Mouse (Mus musculus): ENCODE data around the gene Ism2. TPM values are rescaled to one million over a fixed set of nuclear protein-coding genes. Genes with fewer than 3 reads are reported as not detected.
"Not testable (repeated sequence)": the region's sequence is repeated elsewhere in the genome, so short reads cannot be mapped to it uniquely, and the experiment has no call there.

The Ism2 gene
- not detected in 2 replicates for total RNA-seq (2015; ENCODE audit: low replicate concordance)
- not detected in 2 replicates for total RNA-seq (2017; ENCODE audit: low replicate concordance)

- ATAC-seq (replicated peaks; ENCODE audit: low FRiP score, poor library complexity, severe bottlenecking): no peak
These were observed at the start of gene Ism2 for GRCm38 (mm10) chr12:87299657-87300440. Gene Ism2, minus strand, starts transcription at chr12:87299705.

GRCm38 (mm10) chr12:87348029-87348428 lies 48.5 kb upstream of the Ism2 start:
- no peak for ATAC-seq (replicated peaks; ENCODE audit: low FRiP score, poor library complexity, severe bottlenecking)

GRCm38 (mm10) chr12:87347511-87347910 lies 48.0 kb upstream of the Ism2 start:
- ATAC-seq (replicated peaks; ENCODE audit: low FRiP score, poor library complexity, severe bottlenecking): no peak

GRCm38 (mm10) chr12:87343084-87343605 lies 43.6 kb upstream of the Ism2 start:
- no peak for ATAC-seq (replicated peaks; ENCODE audit: low FRiP score, poor library complexity, severe bottlenecking)

DNA sequence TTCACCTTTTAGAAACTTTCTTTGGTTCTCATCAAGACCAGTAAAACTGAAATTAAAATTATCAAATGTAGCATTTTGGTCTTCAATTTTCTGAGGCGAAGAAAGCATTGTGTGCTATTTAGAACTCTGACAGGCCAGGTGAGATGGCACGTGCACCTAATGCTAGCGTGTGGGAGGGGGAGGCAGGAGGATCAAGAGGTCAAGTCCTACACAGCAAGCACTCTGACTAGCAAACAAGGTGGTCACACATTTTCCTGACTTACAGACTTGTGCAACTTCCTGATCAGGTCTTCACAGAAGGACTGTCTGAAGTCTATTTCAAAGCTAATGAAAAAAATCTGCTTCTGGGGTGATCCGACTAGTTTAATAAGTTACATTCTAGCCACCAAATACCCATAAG lies 38.6 kb upstream of the Ism2 start:
- ATAC-seq (replicated peaks; ENCODE audit: low FRiP score, poor library complexity, severe bottlenecking): no peak

- ATAC-seq (replicated peaks; ENCODE audit: low FRiP score, poor library complexity, severe bottlenecking): no peak
These were observed 35.4 kb upstream of the Ism2 start for GRCm38 (mm10) chr12:87334886-87335285.

DNA sequence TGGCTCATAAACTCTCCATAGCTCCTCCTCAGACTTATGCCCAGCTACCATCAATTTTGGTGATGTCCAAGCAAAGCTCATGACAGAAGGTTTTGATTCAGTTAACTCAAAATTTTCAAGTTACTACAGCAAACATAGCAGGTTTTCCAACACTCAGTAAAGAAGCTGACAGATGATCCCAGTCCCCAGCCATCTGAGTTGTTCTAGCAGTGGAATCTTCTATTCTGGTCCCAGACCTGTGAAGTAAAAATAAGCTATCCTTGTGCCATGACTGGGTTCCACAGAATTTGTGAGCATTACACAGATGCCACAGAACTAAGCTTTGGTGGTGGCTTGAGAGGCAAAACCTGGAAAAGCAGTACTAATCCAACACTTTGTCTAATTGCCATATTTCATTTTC lies 34.3 kb upstream of the Ism2 start:
- no peak for ATAC-seq (replicated peaks; ENCODE audit: low FRiP score, poor library complexity, severe bottlenecking)

GRCm38 (mm10) chr12:87332511-87332910 lies 33.0 kb upstream of the Ism2 start:
- ATAC-seq (replicated peaks; ENCODE audit: low FRiP score, poor library complexity, severe bottlenecking): no peak

- ATAC-seq (replicated peaks; ENCODE audit: low FRiP score, poor library complexity, severe bottlenecking): no peak
These were observed 32.4 kb upstream of the Ism2 start for GRCm38 (mm10) chr12:87331908-87332307.

GRCm38 (mm10) chr12:87331053-87331456 lies 31.6 kb upstream of the Ism2 start:
- ATAC-seq (replicated peaks; ENCODE audit: low FRiP score, poor library complexity, severe bottlenecking): no peak

DNA sequence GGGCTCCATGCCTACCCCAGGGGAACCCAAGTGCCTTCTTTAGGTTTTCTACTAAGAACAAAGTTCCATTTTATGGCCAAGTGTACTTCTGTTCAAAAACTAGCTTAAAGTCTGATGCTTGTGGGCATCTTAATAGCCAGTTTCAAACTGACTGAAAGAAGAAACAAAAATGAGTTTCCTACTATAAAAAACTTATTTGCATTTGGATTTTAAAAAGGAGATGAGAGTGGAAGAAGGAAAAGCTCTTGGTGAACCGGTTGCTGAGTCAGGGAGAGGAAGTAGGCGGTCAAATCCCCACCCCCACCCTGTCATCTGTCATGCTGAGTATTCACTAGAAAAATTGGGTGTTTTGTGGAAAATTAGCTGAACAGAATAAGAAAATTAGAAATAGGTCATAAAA lies 30.7 kb upstream of the Ism2 start:
- ATAC-seq (replicated peaks; ENCODE audit: low FRiP score, poor library complexity, severe bottlenecking): no peak

GRCm38 (mm10) chr12:87328025-87328424 lies 28.5 kb upstream of the Ism2 start:
- no peak for ATAC-seq (replicated peaks; ENCODE audit: low FRiP score, poor library complexity, severe bottlenecking)

GRCm38 (mm10) chr12:87327610-87328009 lies 28.1 kb upstream of the Ism2 start:
- no peak for ATAC-seq (replicated peaks; ENCODE audit: low FRiP score, poor library complexity, severe bottlenecking)

- no peak for ATAC-seq (replicated peaks; ENCODE audit: low FRiP score, poor library complexity, severe bottlenecking)
These were observed 25.9 kb upstream of the Ism2 start for GRCm38 (mm10) chr12:87325452-87325851.

DNA sequence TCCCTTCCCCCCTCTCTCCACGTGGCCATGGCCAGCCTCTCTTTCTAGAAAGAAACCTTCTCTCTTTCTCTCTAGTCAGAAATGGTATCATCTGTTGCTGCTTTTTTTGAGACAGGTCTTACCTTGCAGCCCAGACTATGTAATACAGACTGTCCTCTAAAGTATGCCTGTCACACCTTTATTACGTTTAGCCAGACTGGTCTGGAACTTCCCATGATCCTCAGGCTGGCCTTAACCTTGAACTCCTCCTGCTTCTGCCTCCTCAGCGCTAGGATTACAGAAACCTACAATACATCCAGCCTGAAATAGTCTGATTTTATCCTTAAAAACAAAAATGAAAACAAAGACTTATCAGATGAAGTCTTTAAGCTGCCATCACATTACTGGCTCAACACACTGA lies 19.7 kb upstream of the Ism2 start:
- ATAC-seq (replicated peaks; ENCODE audit: low FRiP score, poor library complexity, severe bottlenecking): no peak

GRCm38 (mm10) chr12:87317951-87318350 lies 18.4 kb upstream of the Ism2 start:
- no peak for ATAC-seq (replicated peaks; ENCODE audit: low FRiP score, poor library complexity, severe bottlenecking)

GRCm38 (mm10) chr12:87313098-87313497 lies 13.6 kb upstream of the Ism2 start:
- ATAC-seq (replicated peaks; ENCODE audit: low FRiP score, poor library complexity, severe bottlenecking): no peak

DNA sequence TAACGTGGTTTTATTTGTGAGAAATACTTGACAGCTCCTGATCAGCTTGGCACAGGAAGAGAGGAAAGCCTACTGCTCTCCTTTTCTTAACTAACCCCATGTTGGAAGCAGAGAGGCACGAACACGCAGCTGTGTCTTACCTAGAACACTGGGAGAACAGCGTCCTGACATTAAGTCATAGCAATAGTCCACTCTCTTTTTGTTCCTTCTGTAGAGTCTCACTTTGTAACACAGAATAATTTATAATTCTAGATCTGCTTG lies 7.0 kb upstream of the Ism2 start:
- not testable (repeated sequence) for ATAC-seq (replicated peaks; ENCODE audit: low FRiP score, poor library complexity, severe bottlenecking)

DNA sequence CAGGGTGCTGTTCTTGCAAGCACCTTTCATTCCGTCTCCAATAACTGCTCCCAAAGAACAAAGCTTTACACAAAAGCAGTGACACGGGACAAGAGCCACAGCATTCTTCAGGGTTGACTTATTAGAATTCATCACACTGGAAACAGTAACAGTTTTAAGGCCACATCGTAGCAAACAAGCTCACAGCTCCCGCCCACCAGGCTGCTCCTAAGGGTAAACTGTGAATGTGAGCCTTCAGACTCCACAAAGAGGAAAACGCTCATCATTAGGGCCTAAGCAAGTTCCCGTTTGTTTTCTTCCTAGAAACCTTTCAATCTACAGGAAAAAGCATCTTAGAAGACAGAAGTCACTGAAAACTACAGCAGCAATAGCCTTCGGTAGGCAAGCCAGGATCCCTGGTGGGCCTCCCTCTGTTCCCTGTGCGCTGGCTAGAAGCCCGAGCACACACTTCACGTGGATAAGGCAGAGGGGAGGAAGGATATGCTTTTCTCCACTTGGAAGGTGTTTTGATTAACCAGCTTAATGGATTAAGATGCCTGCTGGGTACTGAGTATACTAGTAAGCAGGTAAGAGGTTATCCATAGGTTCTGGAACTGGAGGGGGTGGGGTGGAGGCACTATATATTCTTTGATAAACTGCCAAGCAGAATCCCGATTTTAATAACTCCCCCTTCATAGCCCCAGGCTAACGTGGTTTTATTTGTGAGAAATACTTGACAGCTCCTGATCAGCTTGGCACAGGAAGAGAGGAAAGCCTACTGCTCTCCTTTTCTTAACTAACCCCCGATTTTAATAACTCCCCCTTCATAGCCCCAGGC lies 6.5 kb upstream of the Ism2 start:
- no peak for ATAC-seq (replicated peaks; ENCODE audit: low FRiP score, poor library complexity, severe bottlenecking)

DNA sequence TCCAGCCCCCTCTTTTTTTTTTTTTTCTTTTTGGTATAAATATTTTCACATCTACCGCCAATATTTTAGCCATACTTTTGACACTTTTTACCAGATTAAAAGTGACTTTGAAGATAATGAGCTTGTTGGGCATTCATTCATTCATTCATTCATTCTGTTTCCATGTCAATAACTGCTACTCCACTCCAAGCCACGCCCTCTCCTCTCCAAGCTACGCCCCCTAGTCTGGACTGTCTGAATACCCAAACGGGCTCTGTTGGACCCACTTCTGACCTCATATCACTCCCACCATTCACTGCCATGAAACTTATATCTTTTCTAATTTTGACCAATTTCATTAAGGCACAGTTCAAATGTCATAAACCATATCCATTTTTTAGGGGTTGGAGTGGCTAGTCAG lies 1.7 kb upstream of the Ism2 start:
- no peak for ATAC-seq (replicated peaks; ENCODE audit: low FRiP score, poor library complexity, severe bottlenecking)

- ATAC-seq (replicated peaks; ENCODE audit: low FRiP score, poor library complexity, severe bottlenecking): no peak
These were observed 861 bp upstream of the Ism2 start for GRCm38 (mm10) chr12:87300441-87300690.
